Mouse (Mus musculus): Measurements from ENCODE around the gene Epo.

GRCm38 (mm10) chr5:137540991-137541390 is 7.9 kb upstream of the Epo start:
- TF ChIP-seq CTCF (IDR thresholded peaks at IDR 0.05; ENCODE audit: borderline replicate concordance, insufficient read depth, low read depth, low read length) (no peak), POLR2A (IDR thresholded peaks at IDR 0.05; ENCODE audit: borderline replicate concordance, insufficient read depth, low read length) (no peak)

All from cerebellum, adult 2 months (tissue).